Mouse (Mus musculus) forebrain, embryonic 16.5 days (tissue): ENCODE measurements around the gene Nprl3. TPM values are rescaled to one million over a fixed set of nuclear protein-coding genes. Genes with fewer than 3 reads are reported as not detected.

Source experiments
- ATAC-seq: fragments of 200-750 bp; cut with Nextera tagmentation; 2 replicates; pipeline ENCODE4 v1.8.0; 2017; ENCODE audit warnings: mild to moderate bottlenecking, moderate library complexity
- H3K27ac ChIP-seq: fragments of 300-500 bp; sonication (generic); 2 replicates; pipeline ENCODE4 v1.5.1; 2014; ENCODE audit warnings: low read length, control low read depth
- H3K27me3 ChIP-seq: fragments of 300-500 bp; sonication (generic); replicated peaks from 2 replicates; pipeline ENCODE4 v1.6.1; 2014; ENCODE audit warnings: low read length; ENCODE audit not compliant: control insufficient read depth, insufficient read depth
- H3K36me3 ChIP-seq: fragments of 300-500 bp; sonication (generic); 2 replicates; pipeline ENCODE4 v1.6.1; 2014; ENCODE audit not compliant: control insufficient read depth, insufficient read depth
- H3K4me1 ChIP-seq: fragments of 300-500 bp; sonication (generic); replicated peaks from 2 replicates; pipeline ENCODE4 v1.6.1; 2014; ENCODE audit warnings: low read length; ENCODE audit not compliant: control insufficient read depth, insufficient read depth
- H3K4me2 ChIP-seq: fragments of 300-500 bp; sonication (generic); 2 replicates; pipeline ENCODE4 v1.6.1; 2014; ENCODE audit warnings: mild to moderate bottlenecking, low read length, control low read depth
- H3K4me3 ChIP-seq: fragments of 300-500 bp; sonication (generic); replicated peaks from 2 replicates; pipeline ENCODE4 v1.5.1; 2014; ENCODE audit warnings: mild to moderate bottlenecking, low read length, control low read depth
- H3K9ac ChIP-seq: fragments of 300-500 bp; sonication (generic); replicated peaks from 2 replicates; pipeline ENCODE4 v1.6.1; 2014; ENCODE audit warnings: low read depth, low read length, control low read depth
- H3K9me3 ChIP-seq: fragments of 300-500 bp; sonication (generic); 2 replicates; pipeline ENCODE4 v1.6.1; 2016; ENCODE audit warnings: low read length; ENCODE audit not compliant: control insufficient read depth
- WGBS: fragments of 180-500 bp; shearing (Covaris S2); extraction: QIAGEN DNeasy Blood & Tissue Kit; methylation state at CpG from one replicate; pipeline ENCODE4 v1.1.7; 2014; 5-methylcytosine and 5-hydroxymethylcytosine counted together
- polyA plus RNA-seq: library from polyadenylated mRNA; unstranded; fragments of >200 nt; fragmentation: Nextera tagmentation; extraction: Ambion mirVana; gene quantifications from 2 replicates; pipeline ENCODE4 v1.2.1, GENCODE M21; 2015

Gene Nprl3
- polyA plus RNA-seq, 1 experiment from 2014 or later: 56.7 TPM

DNA sequence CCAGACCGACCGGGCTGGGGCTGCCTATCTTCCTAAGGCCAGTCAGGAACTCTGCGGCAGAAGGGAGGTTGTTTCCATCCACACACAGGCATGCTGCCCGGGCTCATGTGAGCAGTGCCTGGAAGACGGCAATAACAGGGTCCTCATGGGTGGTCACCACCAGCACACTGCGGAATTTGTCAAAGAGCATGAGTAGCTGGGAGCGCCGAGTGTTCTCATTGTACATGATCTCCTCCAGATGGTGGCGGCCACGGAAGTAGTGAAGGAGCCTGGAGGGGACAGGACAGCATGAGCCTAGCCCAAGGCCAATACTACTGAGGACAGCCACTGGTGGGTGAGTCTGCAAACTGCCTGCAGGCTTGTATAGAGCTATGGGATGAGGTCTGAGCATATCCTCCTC is 34.7 kb downstream of the Nprl3 start:
- Histone ChIP-seq H3K4me2 (no peak overlapping the region), H3K27ac (no peak overlapping the region), H3K27me3 (no peaks in the 10 kb centered on the region), H3K9me3 (no peaks in the 10 kb centered on the region), H3K4me1 (peaks cover 42% of the 10 kb centered on the region), H3K4me3 (no peak overlapping the region), H3K9ac (no peak overlapping the region), H3K36me3 (peaks cover 5% of the 10 kb centered on the region; the same call in 1 of the 2 replicates)
- 77% methylated on average over 10 of the region's 10 CpGs for WGBS
- no peak for ATAC-seq

- peaks cover 5% of the 10 kb centered on the region; the same call in 1 of the 2 replicates for H3K36me3 ChIP-seq
Measured at GRCm38 (mm10) chr11:32231125-32231524, 36.4 kb downstream of the Nprl3 start.

DNA sequence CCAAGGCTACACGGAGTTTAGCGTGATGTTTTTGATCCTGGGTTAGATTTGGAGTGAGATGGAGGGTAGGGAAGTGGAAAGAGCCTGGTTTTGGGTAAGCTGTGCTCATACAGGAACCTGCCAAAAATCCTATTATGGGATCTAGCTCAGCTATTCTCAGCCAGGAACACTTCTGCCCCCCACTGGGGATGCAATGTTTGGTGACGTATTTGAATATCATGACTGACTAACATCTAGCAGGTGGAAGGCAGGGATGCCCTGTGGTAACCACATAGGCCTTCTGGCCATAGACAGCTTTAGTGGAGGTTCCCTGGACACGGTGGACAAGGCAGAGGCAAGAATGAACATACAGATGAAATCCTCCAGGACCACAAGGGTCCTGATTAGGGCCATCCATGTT is 37.3 kb downstream of the Nprl3 start:
- H3K4me2 ChIP-seq: no peak overlapping the region
- peaks cover 5% of the 10 kb centered on the region; the same call in 1 of the 2 replicates for H3K36me3 ChIP-seq
- no peak overlapping the region for H3K4me3 ChIP-seq
- no peaks in the 10 kb centered on the region for H3K27me3 ChIP-seq
- ATAC-seq: no peak
- H3K27ac ChIP-seq: no peak overlapping the region
- 78% methylated on average over 4 of the region's 4 CpGs for WGBS
- H3K4me1 ChIP-seq: peaks cover 34% of the 10 kb centered on the region
- no peaks in the 10 kb centered on the region for H3K9me3 ChIP-seq
- H3K9ac ChIP-seq: no peak overlapping the region

More at GRCm38 (mm10) chr11:32231125-32231524, 36.4 kb downstream of the Nprl3 start:
- Histone ChIP-seq H3K27me3 (no peaks in the 10 kb centered on the region), H3K9me3 (no peaks in the 10 kb centered on the region), H3K4me1 (peaks cover 36% of the 10 kb centered on the region), H3K9ac (no peak overlapping the region), H3K4me2 (no peak overlapping the region), H3K27ac (no peak overlapping the region), H3K4me3 (no peak overlapping the region)
- 93% methylated on average over 2 of the region's 2 CpGs for WGBS
- no peak for ATAC-seq

DNA sequence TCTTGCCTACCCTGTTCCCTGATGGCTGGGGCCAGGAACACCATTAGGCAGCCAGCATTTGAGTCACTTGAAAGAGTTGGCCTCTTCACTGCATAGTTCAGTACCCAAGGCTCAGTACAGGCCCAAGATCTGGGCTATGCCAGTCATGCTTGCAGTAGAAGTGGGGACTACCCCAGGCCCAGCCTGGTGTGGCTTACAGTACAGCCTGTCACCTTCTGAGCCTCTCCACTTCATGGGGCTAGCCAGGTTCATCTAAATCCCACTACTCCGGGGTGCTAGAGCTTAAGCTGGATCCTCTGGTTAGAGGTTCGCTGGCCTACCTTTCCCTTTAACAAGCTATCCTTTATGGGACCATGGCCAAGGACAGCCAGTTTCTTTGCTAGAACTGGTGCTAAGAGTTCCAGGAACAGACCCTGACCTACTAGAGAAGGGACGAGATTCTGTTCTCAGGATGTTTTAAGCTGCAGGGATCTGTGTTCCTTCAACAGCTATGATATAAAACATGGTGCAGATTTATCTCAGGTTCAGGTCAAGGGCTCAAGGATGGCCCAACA is 39.1 kb downstream of the Nprl3 start:
- H3K27me3 ChIP-seq: peaks cover 6% of the 10 kb centered on the region
- ATAC-seq: no peak

GRCm38 (mm10) chr11:32227555-32227954 is 40.0 kb downstream of the Nprl3 start:
- no peak for ATAC-seq
- WGBS: 83% methylated on average over 9 of the region's 9 CpGs
- H3K27ac ChIP-seq: no peak overlapping the region
- H3K4me1 ChIP-seq: peaks cover 28% of the 10 kb centered on the region
- no peak overlapping the region for H3K4me2 ChIP-seq
- no peak overlapping the region for H3K4me3 ChIP-seq
- peaks cover 9% of the 10 kb centered on the region for H3K27me3 ChIP-seq
- H3K9ac ChIP-seq: peak overlapping the region; percentile 2; the same call in 1 of the 2 replicates
- no peaks in the 10 kb centered on the region for H3K9me3 ChIP-seq
- H3K36me3 ChIP-seq: peaks cover 5% of the 10 kb centered on the region; the same call in 1 of the 2 replicates

More for the DNA sequence above, 39.1 kb downstream of the Nprl3 start:
- Histone ChIP-seq H3K27ac (no peak overlapping the region), H3K9me3 (no peaks in the 10 kb centered on the region), H3K9ac (no peak overlapping the region), H3K4me3 (no peak overlapping the region), H3K36me3 (peaks cover 5% of the 10 kb centered on the region; the same call in 1 of the 2 replicates), H3K4me1 (peaks cover 25% of the 10 kb centered on the region), H3K4me2 (no peak overlapping the region)
- WGBS: 98% methylated on average over 3 of the region's 3 CpGs

DNA sequence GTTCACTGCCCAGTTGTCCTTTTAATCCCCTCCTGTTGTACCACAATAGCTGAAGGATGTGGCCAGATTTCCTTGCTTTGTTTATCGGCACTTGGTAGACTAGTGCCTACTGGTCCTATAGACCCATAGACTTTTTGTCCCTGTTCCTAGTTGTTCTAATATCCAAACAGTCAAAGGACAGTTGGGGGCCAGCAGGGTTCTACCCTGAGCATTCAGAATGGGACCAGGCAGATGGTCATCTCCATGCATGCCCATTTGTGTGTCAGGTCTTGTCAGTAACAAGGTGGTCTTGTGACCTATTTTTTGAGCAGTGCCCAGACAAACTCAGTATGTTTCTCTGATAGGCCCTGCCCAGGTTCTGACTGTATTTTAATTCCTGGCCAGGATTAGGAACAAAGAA is 40.5 kb downstream of the Nprl3 start:
- peaks cover 9% of the 10 kb centered on the region for H3K27me3 ChIP-seq
- no peak for ATAC-seq
- 21% methylated on average over 1 of the region's 1 CpGs for WGBS
- no peaks in the 10 kb centered on the region for H3K9me3 ChIP-seq
- peak overlapping the region; percentile 88 for H3K9ac ChIP-seq
- H3K4me2 ChIP-seq: peak overlapping the region; percentile 79
- no peak overlapping the region for H3K27ac ChIP-seq
- H3K36me3 ChIP-seq: peaks cover 5% of the 10 kb centered on the region; the same call in 1 of the 2 replicates
- peaks cover 33% of the 10 kb centered on the region for H3K4me1 ChIP-seq
- H3K4me3 ChIP-seq: peak overlapping the region; percentile 68

DNA sequence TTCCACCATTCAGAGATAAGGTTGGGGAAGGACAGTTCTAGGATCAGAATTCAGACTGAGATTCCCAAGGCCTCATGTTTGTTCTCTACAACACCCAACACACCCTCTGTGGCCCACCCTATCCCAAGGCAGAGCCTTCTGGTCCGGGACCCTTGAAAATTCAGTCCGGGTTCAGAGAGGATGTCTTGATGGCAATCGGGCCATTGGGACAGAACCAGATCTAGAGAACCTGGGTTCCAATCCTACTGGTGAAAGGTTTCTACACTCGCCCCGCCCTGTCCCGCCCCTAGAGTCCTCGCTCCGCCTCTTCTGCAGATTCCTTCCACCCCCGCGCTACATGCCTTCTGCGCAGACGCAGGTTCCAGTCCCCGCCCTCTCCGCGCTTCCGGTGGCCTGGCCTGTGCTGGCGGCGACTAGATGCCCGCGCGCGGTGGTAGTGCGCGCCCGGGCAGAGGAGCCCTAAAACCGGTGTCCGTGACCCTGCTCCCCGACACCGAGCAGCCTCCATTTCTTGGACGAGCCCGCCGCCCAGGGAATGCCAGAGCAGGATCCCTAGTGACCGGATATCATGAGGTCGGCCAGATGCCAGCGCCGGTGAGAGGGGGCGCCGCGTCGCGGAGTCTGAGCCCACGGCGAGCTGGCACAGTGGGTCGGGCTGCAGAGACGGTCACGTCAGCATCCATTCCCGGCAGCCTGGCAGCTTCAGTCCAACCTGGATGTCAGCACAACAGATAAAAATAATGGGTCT is 41.2 kb downstream of the Nprl3 start, which contains the start of gene Mpg:
TSS of gene Mpg (plus strand) at position 382 of the 748 bp plus-strand sequence.
- peak within 1 kb of the TSS; percentile 68 for H3K4me3 ChIP-seq
- peak; percentile 79 for ATAC-seq
- 3% methylated on average over 47 of the region's 47 CpGs for WGBS
- H3K27ac ChIP-seq: peak within 1 kb of the TSS; percentile 69
- peak within 1 kb of the TSS; percentile 88 for H3K9ac ChIP-seq
- H3K36me3 ChIP-seq: peaks cover 1% of the 10 kb centered on the region; the same call in 1 of the 2 replicates
- H3K9me3 ChIP-seq: no peaks in the 10 kb centered on the region
- peak within 1 kb of the TSS; percentile 79 for H3K4me2 ChIP-seq
- H3K27me3 ChIP-seq: peaks cover 12% of the 10 kb centered on the region
- H3K4me1 ChIP-seq: peaks cover 38% of the 10 kb centered on the region

DNA sequence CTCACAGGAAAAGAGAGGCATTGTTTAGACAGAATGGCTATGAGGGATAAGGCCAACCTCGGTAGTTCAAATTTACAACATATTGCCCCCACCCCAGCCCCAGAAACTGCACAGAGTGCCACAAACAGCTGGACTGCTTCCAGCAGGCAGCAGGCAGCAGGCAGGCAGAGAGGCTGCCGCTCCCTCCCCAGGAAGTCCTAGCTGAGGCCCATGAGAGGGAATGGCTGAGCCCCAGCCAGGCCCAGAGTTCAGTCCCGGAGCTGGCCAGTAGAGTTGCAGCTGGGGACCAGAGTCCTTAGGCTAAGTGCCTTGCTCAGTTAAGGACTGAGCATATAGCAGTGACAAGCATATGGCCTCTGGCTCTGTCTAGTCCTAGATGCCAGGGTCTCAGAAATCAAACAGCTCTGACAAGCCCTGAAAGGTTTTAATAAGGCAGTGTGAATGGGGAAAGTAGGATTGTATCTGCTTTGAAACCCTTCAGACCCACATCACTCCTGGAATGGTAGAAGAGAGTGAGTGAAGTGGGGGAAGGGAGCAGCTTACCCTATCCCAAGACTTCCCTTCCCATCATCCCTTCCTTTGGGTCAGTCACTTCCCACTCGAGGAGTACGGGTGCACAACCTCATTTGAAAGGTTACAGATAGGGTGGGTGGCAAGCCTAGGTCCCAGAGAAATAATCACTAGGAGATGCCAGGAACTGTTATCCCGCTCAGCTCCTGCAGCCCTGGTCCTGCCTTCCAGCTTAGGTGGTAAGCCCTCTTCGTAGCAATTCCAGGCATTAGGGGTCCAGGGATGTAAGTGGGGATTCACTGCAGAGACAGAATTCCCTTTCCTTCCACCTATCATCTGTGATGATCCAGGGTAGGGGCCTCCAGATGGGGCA is 42.0 kb downstream of the Nprl3 start:
- Histone ChIP-seq H3K27me3 (peaks cover 16% of the 10 kb centered on the region), H3K9ac (no peak overlapping the region), H3K9me3 (no peaks in the 10 kb centered on the region), H3K4me3 (no peak overlapping the region), H3K27ac (peak overlapping the region; percentile 64), H3K4me1 (peaks cover 42% of the 10 kb centered on the region), H3K4me2 (no peak overlapping the region; the same call in 1 of the 2 replicates), H3K36me3 (no peaks in the 10 kb centered on the region)
- WGBS: 54% methylated on average over 7 of the region's 7 CpGs
- no peak for ATAC-seq
